Mouse (Mus musculus): Measurements from ENCODE around the gene Dclk2.

Dclk2 gene

GRCm38 (mm10) chr3:86759383-86759782 lies 161.3 kb downstream of the Dclk2 start:
- no peak for DNase-seq (ENCODE audit: low read depth, low spot score)

GRCm38 (mm10) chr3:86758727-86759126 lies 161.9 kb downstream of the Dclk2 start:
- no peak for DNase-seq (ENCODE audit: low read depth, low spot score)

- DNase-seq (ENCODE audit: low read depth, low spot score), result no peak
These were observed 164.1 kb downstream of the Dclk2 start for GRCm38 (mm10) chr3:86756548-86756947.

- no peak for DNase-seq (ENCODE audit: low read depth, low spot score)
These were observed 165.8 kb downstream of the Dclk2 start for GRCm38 (mm10) chr3:86754595-86755557.

- DNase-seq (ENCODE audit: low read depth, low spot score), result no peak
These were observed 166.5 kb downstream of the Dclk2 start for GRCm38 (mm10) chr3:86754178-86754577.

- DNase-seq (ENCODE audit: low read depth, low spot score), result no peak
These were observed 170.0 kb downstream of the Dclk2 start for GRCm38 (mm10) chr3:86750652-86751051.

GRCm38 (mm10) chr3:86745769-86746512 lies 174.7 kb downstream of the Dclk2 start:
- no peak for DNase-seq (ENCODE audit: low read depth, low spot score)

- no peak for DNase-seq (ENCODE audit: low read depth, low spot score)
These were observed 175.3 kb downstream of the Dclk2 start for GRCm38 (mm10) chr3:86745348-86745747.

- no peak for DNase-seq (ENCODE audit: low read depth, low spot score)
These were observed 180.9 kb downstream of the Dclk2 start for GRCm38 (mm10) chr3:86739745-86740144.

GRCm38 (mm10) chr3:86738831-86739230 lies 181.8 kb downstream of the Dclk2 start:
- DNase-seq (ENCODE audit: low read depth, low spot score), result no peak

Data from WW6 (cell line).